Mouse (Mus musculus): ENCODE results near the gene Galnt18. TPM values are rescaled to one million over a fixed set of nuclear protein-coding genes. Genes with fewer than 3 reads are reported as not detected.

The Galnt18 gene
- 4.9 and 5.9 TPM in 2 replicates for polyA plus RNA-seq (2015; fragmentation: Nextera tagmentation; extraction: Ambion mirVana)

DNA sequence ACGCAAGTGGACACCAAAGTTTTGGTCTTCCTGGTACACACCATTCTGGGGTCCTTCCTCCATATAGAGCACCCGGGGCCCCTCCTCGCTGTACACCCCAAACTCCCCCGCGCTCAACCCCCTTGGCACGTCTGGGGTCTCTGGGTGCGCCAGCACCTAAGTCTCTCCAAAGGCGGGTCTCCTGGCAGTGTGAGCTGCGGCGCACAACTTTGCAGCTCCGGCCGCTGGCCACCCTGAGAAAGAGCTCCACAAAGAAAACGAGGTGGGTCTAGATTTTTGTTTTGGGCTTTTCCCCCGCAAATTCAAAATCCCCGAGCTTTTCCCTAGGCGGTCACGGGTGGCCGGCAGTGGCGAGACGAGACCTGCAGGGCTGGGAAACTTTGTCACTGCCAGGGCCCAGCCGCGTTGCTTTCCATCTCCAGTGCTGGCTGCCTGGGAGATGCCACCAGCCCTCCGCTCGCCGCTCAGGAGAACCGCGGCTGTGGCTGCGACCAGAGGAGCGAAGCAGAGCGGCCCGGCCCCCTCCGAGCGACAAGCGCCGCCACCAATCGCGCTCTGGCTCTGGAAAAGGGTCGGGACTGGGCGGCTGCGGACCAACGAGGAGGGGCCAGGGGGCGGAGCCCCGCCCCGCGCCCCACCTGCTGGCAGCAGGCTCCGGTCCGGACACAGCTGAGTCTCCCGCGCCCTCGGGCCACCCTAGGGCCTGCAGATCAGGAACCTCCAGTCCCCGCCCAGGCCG lies at the start of gene Galnt18:
Galnt18 (minus strand) TSS at position 474 of the 739 bp plus-strand sequence.

Other genes with a start within 250 kb of the Galnt18 start
- 17.7 and 18.7 TPM in 2 replicates for gene Usp47, start 243.5 kb upstream of the Galnt18 start, polyA plus RNA-seq (2015; fragmentation: Nextera tagmentation; extraction: Ambion mirVana)

All from spleen, postnatal 0 days (tissue).